Mouse (Mus musculus) skeletal muscle tissue, adult 2 months (tissue): ENCODE results near the gene Mafk.

Experiments
- DNase-seq: peaks from one replicate; pipeline ENCODE4 v3.0.0-alpha.2; 2012; ENCODE audit warnings: low read depth, low spot score

Gene Mafk

DNA sequence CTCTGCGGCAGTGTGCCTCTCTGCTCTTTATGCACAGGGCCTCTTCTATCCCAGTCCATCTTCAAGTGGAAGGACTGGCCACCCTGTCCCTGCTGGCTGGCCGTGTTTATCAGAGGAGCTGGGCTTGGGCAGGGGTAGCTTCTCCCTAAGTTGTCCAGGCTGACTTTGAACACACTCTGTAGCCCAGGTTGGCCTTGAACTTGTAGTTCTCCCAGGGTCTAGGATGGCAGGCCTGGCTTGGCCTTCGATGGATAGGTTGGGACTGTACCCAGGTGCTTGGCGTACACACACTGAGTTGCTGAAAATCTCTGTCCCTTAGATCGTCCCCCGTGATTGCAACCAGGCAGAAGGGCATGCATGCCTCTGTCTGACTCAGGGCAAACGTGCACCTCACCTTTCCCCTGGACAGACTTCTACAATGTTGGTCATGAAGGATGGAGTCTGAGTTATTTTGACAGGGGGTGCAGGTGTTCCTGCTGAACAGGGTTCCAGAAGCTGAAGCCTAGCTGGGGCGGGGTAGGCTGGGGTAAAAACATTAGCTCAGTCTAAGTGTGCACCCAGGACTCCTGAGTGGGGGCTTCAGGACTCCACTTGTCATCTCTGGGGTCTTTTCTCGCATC, 4.8 kb downstream of the Mafk start:
- DNase-seq, result no peak

DNA sequence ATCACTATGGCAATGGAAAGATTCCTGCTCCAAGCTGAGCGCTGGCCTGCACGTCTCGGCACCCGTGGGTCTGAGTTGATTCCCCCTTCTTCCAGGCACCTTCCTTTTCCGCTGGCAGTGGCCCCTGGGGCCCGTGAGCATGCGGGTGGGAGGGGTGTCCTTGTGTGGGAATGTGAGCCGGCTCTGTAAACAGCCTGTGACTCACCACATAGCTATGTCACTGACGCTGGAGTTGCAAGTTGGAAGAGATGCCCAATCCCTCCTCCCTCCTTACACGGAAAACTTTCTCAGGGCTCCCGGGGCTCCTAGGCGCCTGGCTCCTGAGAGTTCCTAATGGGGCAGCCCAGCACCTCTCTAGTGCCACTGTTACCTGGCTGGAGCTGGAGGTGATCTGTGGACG, 5.6 kb downstream of the Mafk start:
- peak; percentile 96 for DNase-seq

DNA sequence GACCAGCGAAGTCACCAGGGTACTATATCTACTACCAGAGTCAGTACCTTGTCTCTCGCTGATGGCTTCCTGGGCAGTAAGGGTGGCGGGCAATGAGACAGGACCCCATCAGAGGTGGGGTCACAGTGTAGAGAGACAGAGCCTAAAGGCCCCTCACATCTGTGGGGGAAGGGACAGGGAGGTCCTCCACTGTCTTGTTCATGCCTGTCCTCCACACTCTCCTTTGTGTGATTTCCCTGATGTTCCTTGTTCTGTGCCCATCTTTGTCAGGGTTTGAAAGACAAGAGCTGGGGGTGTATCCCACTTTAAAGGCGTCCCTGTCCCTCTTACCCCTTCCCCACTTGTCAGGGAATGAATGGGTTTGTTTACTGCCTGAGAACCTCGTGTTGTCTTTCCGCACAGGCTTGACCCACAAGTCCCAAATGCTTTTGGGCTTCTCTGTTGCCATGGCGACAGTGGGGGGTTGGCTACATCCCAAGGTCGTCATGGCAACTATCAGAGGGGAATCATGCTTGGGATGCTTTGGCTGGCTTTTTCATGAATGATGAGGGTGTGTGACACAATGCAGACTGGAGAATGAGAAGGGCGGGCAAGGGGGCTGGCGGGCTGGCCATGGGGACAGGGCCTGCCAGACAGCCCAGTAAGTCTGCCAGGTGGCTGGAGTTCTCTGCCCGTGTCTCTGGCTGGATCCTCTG, 6.3 kb downstream of the Mafk start:
- DNase-seq, result peak; percentile 90

DNA sequence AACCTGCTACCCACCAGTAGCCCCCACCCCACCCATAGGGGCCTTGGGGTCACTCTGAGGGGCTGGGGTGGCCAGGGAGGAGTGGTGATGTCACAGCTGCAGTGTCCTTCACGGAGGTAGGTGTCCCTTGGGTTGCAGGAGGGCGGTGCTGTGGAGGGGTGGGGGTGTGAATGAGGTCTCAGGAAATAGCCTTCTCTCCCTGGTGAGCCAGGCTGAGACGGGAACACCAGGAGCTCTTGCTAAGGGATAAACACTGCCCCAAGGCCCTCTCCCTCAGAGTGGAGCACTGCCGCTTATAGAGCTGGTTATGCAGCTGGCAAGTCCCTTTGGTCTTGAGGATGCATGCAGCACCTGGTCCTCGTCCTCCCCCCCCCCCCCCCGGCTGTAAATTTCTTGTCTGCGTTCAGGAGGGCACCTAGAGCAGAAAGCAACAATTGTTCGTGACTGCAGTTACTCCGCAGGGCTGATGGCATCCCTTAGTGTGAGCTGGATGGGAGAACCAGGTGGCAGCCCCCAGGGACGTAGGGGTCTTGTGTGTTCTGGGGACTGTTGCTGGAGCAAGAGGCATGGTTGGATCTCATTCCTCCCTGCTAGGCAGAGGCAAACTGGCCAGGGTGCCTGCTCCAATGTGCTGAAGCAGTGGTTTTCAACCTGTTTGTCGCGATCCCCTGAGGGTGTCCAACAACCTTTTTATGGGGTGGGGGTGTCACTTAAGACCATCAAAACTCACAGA, 7.0 kb downstream of the Mafk start:
- no peak for DNase-seq

DNA sequence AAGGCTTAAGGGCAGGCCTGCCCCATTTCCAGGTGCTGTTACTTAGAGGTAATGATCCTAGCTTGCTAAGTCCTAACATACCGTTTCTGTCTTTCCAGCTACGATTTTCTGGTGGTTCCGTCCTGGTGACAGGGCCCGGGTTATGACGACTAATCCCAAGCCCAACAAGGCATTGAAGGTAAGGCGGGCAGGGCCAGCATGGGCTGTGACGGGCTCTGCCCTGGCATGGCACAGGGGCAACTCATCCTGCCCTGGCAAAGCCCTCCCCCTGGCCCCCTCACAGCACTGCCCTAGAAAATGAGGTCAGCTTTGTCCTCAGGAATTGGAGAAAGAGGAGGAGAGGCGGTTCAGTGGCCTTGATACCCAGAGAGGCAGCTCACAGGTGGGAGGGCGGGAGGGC, 7.7 kb downstream of the Mafk start:
- DNase-seq, result no peak

DNA sequence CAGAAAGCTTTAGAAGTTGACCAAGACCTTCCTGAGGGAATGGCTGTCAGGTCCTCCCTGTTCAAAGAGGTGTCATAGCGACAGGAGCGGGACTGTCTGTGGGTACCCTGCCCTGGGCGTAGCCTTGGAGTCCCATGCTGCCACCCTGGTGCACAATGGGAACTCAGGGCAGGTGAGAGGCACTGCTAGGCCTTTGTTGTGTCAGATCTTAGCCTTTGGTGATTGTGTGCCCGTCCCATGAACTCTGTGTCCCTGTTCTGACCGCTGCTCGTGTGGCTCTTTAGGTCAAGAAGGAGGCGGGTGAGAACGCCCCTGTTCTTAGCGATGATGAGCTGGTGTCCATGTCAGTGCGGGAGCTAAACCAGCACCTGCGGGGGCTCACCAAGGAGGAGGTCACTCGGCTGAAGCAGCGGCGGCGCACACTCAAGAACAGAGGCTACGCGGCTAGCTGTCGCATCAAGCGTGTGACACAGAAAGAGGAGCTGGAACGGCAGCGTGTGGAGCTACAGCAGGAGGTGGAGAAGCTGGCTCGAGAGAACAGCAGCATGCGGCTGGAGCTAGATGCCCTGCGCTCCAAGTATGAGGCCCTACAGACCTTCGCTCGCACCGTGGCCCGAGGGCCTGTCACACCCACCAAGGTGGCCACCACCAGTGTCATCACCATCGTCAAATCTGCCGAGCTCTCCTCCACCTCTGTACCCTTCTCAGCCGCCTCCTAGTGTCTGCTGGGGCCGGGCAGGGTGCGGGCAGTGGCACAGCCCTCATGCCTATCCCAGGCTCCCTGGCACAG, 8.7 kb downstream of the Mafk start:
- no peak for DNase-seq

DNA sequence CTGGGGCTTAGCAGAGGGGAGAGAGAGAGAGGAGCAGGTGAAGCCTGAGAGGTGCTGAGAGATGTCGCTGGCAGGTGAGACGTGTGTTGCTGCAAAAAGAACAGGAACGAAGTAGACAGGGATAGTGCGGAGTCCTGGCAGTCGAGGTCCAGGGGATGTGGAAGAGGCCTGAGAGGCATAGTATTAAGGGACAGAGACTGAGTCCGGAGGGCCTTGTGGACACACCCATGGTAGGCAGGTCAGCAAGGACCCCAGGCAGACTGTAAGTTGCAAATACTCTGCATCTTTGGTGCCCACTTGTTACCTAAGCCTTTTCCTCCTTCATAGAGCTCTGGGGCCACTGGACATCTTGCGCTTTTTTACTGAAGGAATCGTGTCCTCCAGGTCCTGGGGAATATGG, 9.9 kb downstream of the Mafk start:
- DNase-seq, result no peak

DNA sequence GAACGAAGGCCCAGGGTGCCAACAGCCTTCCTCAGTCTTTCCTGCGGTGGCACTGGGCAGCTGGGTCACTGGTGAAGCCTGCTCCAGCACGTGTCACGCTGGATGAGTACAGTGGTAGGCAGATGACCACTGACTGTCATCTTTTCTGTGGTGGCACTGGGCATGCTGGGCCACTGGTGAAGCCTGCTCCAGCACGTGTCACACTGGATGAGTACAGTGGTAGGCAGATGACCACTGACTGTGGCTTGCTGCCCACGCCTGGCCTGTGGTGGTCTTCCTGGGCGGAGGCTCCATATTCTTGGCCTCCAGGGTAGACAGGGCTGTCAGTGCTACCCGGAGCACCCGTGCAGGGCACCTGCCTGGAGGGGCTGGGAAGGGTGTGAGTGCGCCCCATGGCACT, 10.6 kb downstream of the Mafk start:
- DNase-seq, result no peak

DNA sequence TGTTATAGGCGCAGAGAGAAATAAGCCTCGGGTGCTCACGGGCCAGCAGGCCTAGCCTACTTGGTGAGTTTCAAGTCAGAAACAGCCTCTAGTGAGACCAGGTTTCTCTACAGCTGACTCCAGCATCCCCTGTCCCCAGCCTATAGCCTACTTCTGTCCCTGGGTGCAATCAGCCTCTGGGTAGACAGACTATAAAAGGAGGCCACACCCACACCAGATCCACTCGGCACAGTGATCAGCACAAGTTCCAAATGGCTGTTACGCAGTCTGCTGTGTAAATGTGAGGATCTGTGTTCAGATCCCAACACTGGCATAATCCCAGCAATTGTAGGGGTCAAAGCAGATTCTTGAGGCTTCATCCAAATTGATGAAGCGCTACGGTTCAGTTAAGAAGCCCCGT, 11.9 kb downstream of the Mafk start:
- DNase-seq, result no peak

DNA sequence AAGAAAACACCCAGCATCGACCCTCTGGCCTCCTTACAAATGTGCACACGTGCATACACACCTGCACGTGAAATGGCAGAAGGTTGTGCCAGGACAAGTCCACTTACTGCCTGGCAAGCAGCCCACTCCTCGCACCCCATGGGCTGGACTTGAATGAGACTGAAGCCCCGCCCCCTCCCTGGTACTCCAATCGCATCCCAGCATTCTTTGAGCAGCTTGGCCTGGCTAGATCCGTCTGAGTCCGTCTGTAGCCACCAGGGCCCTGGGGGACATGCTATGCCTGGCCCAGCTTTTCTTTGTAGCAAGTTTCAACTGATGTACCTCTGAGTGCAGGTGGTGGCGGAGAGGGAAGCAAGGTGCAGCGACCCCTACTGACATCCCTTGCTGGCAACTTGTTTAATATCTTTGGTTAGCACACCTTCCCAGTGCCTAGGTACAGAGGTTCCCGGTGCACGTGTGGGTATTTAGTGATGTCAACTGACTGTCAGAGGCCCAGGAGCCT, 12.3 kb downstream of the Mafk start:
- DNase-seq, result no peak

DNA sequence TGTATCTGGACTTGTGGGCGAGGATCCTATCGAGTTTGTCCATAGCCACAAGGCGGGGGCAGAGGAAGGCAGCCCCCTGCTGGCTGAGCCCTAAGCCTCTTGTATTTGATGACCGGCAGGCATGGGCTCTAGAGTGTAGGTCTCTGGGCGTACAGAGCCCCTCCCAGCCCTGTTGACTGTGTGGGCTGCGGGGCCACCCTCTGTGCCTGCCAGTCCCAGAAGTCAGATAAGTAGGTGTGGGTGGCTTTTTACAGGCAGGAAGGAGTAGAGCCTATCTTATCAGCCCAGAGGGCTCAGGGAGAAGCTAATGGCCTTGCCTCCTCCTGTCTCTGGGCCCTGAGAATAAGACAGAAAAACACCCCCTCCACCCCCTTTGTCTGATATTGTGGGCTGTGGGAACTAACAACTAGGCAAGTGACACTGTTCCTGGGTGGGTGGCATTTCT, 12.8 kb downstream of the Mafk start:
- DNase-seq, result no peak

DNA sequence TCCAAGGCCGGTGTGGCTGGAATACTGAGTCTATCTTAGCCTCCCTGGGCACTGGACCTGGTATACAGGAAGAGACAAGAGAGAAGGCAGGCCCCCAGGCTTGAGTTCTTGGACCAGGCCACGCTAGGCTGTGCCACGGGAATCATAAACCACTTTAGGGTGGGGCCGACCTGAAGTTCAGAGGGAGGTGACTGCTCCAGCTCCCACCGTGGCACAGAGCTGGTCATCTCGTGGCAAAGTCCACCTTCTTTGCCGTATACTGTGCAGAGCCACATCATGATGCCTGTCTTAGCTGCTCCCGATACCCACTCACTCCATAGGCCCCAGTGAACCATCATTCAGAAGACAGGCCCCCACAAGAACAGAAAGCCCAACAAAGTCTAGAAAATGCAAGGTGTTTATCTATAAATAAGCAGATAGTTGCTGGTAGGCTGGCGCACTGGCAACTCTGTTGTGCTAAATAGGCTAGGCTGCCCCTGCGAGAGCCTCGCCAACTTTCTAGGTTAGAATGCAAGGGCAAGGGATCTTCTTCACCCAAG, 13.3 kb downstream of the Mafk start:
- no peak for DNase-seq

DNA sequence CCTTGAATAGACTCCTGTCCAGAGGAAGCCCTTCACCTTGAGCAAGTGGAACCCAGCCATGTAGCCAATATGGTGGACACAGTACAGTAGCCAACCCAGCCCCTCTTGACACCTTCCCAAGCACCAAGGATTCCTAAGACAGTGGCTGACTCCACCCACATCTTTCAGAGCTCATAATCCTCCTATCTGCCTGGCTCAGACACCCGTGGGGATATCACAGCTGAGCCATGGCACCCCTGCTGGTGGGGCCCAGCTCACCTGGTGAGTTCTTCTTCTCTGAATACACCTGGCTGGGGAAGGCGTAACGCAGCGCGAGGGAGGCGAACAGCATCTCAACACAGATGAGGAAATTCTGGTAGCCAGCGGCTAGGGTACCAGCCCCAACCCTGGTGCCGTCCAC, 14.6 kb downstream of the Mafk start:
- DNase-seq, result no peak

DNA sequence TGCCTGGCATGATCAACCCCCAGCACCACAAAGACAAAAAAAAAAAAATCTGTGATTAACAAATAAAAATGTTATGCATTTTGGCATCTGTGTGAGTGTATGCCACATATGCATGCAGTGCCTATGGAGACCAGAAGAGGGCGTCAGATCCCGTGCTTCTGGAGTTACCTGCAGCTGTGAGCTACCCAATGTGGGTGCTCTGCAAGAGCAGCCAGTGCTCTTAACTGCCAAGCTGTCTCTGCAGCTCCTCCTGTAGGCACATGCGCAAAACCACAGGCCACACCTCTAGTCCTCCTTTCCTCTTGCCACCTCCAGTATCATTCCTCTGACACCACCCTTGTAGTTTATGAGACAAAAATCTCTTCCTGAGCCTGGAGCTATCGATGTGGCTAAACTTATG, 18.1 kb downstream of the Mafk start:
- no peak for DNase-seq

DNA sequence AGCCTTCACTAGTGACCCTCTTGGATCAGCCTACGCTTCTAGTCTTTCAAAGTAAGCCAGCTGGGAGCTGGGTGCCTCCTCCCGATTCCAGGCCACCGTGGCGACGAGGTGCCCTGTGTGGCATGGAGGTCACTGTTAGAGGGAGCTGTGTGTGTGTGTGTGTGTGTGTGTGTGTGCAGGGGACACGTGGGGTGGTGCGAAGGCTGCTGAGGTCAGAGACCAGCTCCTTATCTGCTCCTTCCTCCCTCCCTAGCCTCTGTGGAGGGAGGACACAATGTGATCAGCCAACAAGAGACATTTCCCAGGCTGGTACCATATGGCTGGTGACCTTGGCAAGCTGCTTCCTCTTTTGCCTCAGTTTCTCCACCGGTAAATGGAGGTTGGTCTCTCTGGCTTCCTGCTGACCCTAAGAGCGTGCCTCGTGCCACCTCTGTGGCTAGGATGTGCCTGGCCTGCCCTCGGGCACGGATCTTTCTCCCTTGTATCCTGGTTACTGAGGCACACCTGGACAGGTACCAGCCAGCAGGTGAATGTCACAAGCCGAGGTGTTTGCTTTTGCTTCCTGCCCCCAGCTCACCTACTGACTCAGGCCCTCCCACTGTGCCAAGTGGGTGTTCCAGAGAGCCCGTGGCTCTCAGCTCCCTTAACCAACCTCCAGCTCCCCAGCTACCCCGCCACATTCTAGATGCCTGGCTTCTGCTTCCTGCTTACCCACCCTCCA, 20.5 kb downstream of the Mafk start:
- no peak for DNase-seq

DNA sequence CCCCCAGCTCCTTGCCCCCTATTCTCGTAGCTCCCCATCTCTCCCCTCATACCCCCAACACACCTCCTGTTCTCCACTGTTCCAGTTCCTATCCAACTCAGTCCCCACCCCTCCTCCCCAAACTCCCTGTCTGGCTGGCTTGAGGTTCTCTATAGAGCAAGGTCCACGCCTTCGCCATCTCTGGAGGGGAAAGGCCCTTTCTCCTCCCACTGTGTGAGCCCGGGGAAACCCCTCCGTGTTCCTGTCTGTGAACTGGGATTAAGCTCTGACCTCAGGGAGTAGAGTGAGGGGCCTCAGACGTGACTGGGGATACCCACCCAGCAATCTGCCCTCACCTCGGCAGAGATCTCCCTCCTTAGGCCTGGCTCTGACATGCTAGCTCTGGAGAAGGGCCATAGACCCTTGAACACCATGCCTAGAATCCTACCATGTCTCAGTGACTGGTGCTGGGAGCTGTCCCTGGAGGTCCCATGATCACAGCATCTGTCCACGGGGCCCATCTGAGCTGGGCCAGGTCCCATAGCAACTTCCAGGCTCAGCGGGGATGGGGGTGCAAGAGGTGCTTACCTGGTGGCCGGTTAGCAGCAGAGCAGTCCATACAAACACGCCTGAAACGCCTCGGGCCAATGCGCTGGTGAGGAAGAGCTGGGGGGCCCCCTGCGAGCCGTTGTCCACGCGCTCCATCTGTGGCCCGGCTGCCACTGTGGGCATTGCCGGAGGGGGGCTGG, 21.2 kb downstream of the Mafk start:
- DNase-seq, result no peak

DNA sequence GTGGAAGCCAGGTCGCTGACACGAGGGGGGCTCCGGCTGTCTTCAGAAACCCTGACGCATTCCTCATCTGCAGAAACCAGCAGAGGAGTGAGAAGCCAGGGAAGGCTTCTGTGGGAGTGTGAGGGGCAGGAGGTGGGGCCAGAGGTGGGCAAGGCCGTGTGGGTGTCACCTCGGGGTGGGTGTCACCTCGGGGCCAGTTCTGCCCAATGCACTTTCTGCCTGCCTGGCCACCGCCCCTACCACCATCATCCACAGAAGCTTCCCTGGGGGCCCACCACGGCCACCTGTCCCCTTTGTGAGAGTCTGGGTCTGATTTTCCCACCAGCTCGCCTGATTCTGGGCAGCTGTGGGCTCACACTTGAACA, 21.8 kb downstream of the Mafk start:
- no peak for DNase-seq

DNA sequence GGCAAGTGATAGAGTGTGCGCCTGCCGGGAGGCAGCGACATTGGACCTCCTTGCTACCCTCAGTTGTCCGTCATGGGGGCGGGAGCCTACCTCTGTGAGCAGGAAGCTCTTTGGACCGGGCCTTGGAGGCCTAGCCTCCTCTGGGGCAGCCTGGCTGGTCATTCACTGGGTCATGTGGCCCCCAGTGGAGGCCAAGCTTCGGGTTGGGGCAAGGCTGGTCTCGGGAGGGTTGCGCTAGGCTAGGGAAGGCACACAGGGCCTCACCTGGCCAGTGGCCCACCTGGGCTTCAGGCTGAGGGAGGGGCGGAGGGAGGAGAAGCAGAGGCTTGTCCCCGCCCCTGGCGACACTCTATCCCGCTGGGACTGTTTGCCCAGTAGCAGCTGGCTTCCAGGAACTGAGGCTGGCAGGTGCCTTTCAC, 22.7 kb downstream of the Mafk start:
- no peak for DNase-seq

DNA sequence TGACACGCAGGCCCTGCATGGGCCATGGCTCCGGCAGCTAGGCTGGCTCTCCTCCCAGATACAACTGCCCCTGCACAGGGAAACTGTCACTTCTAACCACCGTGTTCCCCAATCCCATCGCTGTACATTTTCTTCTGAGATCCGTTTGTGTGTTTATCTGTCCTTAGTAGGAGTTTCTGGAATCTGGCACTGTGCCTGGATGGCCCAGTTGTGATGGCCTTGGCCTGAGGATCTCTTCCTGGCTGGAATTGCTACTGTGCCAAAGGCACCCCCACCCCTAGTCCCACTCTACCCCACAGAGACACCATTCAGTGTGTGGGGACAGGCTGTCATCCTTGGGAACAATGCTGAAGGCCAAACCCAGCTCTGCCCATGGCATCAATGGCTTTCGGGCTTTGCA, 24.7 kb downstream of the Mafk start:
- DNase-seq, result no peak

DNA sequence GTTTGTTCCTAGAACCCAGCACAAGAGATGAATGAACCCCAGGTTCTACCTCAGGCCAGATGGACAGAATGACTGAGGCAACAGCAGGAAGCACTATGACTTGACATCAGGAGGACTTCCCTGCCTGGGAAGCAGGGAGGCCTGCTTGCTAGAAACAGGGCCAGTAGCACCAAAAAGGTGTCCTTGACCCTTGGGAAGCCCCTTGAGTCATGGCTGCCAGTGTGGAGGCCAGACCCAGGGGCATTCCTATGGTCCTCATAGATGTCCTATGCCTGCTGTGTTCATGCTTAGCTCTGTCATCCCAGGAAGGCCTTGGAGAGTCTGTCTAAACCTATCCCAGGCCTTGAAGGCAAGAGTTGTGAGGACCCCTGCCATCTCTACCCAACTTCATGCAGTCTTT, 25.1 kb downstream of the Mafk start:
- no peak for DNase-seq
